Mouse (Mus musculus): ENCODE results near the gene Aqp7.

The Aqp7 gene

DNA sequence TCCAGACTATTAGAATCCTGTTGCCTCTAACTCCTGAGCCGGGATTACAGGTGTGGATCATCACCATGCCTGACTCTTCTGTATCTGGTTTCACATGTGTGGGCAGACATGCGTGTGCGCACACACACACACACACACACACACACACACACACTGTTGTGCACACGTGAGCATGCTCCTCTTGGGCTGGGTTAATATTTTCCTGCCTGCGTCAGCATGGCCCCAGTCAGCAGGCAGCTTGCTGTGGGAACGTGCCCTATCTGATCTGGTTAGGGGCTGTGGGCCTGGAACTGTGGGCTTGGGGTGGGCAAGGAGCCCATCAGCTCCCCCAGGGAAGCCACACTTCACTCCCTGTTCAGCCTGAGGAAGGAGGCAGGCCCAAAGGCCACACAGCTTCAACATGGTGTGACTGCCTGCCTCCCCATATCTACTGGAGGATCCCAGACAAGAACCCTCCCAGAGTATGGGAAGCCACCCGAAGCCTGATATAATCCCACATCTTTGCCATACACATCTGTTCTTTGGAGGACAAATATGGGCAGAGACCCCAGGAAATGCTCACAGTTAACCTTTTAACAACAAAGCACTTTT lies 8.9 kb upstream of the Aqp7 start:
- DNase-seq = no peak

DNA sequence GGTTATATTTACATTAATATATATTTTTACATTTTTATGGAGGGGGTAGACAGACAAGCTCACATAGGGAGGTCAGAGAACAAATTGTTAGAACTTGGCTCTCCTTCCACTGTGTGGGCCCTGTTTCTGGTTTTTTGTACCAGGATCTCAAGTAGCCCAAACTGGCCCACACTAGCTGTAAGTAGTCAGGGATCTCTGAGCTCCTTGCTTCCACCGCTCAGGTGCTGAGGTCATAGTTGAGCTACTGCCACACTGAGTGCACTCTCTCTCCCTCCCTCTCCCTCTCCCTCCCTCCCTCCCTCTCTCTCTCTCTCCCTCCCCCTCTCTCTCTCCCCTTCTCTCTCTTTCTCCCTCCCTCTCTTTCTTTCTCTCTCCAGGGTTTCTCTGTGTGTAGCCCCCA lies 8.3 kb upstream of the Aqp7 start:
- DNase-seq = no peak

DNA sequence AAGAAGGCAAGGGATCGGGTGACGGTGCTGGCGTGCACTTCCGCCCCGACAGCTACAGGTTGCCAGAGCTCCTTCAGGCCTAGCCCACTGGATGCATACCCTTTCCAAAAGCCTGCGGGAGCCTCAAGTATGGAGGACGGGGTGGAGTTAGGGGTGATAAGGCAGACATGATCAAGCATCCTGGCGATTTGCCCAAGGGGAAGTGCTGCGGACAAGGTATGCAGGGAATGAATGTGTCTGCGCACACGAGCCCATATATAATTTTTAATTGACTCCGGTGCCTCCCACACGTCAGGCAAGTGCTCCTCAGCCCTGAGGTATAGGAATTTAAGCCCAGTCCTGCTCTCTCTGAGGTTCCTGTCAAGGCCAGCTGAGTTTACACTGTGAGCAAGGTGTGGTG lies 7.2 kb upstream of the Aqp7 start:
- no peak for DNase-seq

DNA sequence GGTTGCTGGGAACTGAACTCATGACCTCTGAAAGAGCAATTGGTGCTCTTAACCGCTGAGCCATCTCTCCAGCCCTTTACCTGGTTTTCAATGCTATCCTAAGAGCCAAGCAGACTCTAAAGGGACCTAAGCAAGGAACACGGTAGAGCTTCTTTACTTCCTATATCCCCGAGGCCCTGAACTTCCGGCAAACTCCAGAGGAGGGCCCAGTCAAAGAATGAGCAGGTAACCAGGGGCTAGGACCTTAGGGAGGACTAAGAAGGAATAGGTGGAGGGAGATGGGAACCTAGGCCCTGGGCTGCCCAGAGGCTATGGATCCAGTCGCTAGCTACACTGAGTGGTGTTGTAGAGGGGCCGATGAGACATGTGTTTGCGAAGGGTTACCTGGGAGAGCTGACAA lies 3.8 kb upstream of the Aqp7 start:
- DNase-seq = no peak

DNA sequence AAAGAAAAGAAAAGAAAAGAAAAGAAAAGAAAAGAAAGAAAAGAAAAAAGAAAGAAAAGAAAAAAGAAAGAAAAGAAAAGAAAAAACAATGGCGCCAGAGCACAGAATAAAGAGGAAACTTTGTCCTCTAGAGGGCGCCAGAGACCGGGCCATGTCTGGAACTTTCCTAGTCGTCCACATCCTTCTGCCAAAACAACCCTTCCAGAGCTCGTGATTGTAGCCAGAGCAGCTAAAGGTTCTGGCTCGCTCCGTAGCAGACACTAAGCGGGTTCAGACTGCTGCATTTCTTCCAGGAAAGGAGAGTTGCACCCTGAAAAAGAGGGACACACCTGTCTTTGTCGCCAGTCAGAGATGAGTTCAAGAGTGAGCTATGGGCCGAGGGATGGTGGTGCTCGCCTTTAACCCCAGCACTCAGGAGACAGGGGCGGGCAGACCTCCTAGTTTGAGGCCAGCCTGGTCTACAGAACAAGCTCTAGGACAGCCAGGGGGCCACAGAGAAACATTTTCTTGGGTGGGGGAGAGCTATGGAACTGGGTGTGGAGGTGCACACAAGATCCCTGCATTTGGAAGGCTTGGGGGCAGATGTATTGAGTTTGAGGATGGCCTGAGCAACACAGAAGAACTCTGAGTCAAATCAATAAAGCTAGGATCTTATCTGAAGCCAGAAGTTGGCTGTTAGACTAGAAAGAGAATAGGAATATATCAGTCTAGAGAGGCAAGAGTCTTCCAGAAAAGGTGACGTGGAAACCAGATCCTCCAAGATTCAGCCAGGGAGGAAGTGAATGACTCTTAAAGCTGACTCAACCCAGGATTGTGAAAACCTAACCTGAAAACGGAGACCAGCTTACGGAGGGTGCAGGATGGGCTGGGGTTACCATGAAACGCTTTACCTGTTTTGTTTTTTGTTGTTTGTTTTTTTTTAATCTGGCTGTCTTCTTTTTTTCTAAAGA lies 3.1 kb upstream of the Aqp7 start:
- peak; percentile 18 to 71 for DNase-seq

DNA sequence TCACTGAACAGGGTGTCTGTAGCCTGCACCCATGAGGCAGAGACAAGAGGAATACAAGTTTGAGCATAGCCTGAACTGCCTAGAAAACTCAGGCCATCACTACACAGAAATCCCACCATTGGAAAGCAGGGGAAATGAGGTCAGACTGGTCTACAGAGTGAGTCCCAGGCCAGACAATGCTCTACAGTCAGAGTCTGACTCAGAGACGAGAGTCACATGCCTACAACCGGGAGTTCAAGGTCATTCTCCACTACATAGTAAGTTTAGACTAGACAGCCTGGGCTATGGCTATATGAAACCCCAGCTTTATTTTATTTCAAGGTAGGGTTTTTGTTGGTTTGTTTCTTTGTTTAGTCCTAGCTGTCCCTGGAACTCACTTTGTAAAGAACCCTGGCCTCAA lies 987 bp upstream of the Aqp7 start:
- no peak for DNase-seq

DNA sequence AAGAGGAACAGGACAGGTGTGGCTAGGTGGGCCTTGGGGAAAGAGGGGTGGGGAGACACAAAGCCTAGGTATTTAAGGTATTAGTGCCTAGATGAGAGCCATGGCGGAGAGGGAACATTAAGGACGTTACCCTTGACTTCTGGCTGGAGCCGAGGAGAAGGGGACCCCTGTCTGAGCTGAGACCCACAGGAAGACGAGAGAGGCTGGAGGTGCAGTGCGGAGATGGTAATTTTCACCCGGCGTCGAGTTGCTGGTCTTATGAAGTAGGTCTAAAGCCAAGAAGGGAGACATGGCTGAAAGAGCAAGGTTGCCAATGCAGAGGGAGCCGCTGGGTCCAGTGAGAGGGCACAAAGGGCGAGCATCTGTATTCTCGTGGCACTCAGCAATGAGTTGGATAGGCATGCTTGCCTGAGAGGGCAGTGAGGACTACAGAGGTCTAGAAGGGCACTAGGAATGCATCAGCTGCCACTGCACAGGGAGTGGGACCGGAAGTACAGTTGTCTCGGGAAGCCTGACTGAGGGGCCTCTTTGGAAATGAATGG lies 1.6 kb downstream of the Aqp7 start:
- DNase-seq = no peak

DNA sequence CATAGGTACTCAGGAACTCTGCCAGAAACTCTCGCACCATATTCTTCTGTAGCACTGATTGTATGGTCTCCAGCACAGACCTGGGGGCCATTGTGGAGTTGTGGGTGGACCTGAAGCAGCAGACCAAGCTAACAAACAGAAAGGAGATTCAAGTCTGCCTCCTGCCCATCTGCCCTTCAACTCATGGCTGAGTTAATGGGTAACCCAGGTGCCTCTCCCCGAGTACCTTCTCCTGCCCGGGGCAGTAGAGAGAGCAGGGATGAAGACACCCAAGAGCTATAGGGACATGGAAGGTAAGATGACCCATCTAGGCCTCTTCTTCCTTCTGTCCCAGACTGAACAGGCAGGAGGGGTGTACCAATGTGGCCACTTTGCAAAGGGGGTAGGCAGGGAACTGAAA lies 2.7 kb downstream of the Aqp7 start:
- DNase-seq = no peak

DNA sequence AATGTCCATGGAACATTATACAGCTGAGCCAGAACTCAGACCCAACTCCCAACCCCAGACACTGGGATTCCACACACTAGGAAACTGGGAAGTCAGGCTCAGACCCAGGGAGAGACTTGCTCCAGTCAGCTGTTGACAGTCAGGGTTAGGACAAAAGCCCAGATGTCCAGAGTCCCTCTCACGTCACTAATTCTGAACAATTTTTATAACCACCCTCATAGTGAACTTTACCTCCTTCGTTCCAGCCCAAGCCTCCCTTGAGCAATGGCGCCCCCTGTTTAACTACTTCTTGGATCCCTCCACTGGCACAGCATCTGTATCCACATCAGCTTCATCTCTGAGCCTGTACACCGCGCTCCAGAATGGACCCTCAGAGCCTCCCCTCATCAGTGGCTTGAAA lies 4.0 kb downstream of the Aqp7 start:
- DNase-seq = no peak

DNA sequence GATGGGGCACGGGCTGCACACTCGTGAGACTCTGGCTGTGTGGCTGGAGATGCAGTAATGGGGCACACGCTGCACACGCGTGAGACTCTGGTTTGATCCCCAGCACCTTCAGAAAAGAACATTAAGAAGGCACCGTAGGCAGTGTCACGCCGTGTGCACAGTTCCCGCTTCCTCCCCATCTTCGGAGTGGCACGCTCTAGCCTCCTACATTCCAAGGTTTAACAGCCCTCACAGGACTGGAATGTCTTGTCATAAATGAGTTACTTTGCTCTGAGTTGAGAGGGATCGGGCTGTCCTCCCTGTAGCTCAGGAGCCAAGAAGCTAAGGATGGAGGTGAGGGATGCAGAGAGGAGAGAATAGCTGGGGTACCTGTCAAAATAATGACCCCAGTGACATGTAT lies 5.1 kb downstream of the Aqp7 start:
- no peak for DNase-seq

DNA sequence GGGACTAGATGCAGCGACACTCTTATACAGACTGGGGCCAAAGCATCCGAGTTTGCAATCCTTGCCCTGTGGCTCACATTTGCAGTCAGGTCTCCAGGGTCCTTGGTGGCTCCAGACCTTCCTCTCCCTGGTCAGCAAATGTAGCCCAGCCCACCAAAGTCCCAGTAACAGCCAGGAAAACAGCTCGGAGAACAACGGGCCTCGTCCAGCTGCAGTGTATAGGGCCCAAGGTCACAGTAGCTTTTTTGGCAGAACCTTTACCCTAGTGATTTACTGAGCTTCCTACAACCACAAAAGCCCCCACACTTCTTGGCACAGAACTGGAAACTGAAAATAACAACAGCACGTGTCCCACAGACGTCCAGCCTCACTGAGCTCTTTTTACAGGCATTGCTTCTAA lies 7.0 kb downstream of the Aqp7 start:
- DNase-seq = no peak

DNA sequence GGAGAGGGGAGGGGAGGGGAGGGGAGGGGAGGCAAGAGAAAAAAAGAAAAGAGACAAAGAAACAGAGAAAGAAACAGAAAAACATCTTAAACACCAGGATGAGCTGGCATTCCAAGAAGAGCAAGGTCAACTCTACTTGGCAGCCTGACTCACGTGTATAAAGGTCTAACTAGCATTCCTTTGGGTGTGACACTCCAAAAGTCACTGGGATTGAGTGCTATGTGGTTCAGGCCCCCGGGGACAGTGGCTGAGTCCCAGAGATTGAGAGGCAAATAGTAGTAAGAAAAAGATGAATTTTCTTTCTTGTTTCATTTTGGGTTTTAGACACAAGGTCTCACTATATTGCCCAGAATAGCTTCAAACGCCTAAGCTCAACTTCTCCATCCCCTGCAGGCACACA lies 10.0 kb downstream of the Aqp7 start:
- DNase-seq = no peak

DNA sequence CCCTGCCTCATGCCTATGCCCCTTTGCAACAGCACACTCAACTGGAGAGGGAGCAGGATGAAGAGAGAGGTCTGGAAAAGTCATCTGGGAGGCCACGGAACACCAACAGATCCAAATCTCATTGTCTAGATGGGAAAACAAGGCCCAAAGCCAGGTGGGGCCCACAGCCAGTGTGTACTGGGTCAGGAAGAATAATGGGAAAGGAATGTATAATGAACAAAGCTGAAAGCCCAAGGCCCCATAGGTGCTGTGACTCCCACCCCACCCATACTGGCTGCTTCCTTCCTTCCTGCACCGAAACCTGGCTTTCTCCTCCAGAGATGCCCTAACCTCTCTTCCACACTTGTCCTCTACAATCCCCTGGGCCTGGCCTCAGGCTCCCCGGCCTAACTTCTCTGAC lies 16.7 kb downstream of the Aqp7 start:
- no peak for DNase-seq

DNA sequence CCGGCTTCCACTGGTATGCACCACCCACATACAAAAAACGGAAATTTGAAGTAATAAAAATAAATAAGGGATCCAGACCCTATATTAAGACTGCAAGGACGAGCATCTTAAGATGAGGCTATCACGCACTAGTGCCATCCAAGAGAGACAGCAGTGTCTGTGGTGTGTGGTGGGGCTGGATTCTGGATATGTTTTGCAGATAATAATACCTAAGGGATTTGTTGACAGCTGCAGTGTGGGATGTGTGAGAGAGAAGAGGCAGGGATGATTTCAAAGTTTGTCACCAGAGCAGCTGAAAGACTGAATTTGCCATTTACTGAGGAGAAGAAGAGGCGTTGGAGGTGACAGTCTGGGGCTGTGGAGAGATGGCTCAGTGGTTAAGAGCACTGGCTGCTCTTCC lies 18.6 kb downstream of the Aqp7 start:
- DNase-seq = no peak

DNA sequence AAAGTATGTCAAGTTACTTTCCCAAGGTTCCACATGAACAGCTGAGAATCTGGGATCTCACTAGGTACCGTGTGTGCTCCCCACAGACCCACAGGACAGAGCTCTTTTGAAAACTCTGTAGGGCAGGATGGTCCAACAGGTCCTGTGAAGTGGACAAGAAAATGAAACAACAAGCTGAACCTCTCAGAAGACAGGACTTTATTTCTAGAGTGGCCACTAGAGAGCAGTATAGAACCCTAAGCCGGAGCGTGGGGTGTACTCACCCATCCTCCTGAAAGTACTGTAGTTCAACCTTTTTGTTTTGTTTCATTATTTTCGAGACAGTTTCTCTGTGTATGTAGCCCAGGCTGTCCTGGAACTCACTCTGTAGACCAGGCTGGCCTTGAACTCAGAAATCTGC lies 19.7 kb downstream of the Aqp7 start:
- no peak for DNase-seq

DNA sequence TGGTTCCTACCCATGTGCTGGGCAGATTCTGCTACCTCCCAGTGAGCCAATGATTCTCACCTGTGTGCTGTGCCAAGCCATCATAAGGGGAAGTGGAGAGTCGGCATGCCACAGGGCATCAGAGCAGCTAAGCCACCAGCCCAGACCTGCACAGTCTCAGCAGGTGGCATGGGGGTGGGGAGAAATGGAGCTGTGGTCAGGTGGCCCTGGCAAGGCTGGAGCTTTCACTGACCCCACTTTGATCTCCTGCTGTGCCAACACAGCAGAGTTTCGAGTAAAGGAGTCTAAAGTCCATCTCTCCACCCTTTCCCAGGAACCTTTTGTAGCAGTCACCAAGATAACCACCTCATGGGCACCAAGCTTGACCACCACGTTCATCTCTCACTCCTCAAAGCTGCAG lies 20.1 kb downstream of the Aqp7 start:
- no peak for DNase-seq

DNA sequence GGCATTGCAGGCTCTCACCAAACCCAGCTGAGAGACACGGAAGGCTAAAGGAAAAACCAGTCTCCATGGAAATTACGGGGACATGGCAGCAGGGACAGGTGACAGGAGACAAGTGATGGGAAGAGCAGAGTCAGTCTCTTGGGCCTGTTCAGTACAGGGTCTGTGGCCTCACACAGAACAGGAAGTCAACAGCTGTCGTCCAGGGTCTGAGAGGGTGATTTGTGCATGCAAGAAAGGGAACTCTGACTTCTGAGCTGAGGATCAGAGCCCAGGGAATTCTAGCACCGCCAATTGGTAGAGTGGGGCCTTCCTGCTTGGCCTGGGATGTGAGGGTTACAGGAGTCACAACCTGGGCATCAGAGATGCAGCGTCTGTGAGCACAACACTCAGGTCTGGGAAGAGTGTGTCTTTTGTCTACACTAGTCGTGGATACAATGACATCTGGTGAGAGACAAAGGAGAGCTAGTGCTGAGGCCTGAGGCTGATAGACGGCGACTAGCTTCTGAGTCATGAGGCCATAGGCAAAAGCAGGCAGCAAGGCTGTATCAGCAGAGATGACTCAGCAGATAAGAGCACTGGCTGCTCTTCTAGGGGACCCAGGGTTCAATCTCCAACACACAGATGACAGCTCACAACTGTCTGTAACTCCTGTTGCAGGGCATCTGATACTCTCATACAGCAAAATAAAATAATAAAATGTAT lies 21.7 kb downstream of the Aqp7 start:
- no peak for DNase-seq

DNA sequence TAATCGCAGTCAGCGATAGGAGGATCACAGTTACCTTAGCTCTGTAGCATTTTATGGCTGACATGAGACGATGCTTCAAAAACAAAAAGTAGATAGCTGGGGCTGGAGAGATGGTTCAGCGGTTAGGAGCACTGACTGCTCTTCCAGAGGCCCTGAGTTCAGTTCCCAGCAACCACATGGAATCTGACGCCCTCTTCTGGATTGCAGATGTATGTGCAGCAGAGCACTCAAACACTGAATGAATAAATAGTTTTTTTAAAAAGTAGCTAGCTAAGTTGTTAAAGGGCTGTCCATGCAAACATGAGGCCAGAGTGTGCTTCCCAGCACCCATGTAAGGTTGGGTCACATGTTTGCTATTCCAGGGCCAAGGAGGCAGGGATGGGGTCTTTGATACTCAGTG lies 26.8 kb downstream of the Aqp7 start:
- no peak for DNase-seq

DNA sequence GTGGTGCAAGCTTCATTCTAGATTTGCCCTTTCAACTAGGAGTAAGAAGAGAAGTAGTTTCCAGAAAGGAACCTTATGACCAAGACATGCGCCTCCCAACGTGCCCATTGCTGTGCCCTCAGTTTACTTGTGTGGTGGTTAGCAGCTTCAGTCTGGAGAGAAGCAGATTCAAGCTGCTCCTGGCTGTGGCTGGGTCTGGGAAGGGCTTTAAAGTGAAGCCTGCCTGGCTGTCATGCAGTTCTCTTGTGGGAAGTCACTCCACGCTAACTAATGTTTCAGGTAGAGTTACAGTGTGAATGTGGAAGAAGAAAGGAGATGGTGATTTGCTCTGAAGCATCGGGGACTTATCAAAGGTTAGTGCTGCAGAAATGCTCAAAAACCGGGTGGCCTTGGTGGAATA lies 32.1 kb downstream of the Aqp7 start:
- no peak for DNase-seq

DNA sequence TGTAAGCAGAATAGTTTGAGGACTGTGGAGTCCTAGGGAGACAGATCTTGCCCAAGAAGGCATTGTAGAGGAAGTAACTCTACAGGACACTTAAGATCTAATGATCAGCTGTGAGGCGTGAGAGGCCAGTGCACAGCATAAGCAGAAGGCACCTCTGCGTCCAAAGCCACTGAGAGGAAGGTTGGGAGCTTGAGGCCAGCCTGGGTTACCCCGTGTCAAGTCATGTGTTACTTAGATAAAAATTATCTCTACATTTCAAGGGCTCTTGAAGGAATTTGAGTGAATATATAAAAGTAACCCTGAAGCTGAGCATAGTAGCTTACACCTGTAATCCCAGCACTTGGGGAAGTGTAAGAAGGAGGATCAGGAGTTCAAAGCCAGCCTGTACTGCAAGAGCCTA lies 34.6 kb downstream of the Aqp7 start:
- no peak for DNase-seq

DNA sequence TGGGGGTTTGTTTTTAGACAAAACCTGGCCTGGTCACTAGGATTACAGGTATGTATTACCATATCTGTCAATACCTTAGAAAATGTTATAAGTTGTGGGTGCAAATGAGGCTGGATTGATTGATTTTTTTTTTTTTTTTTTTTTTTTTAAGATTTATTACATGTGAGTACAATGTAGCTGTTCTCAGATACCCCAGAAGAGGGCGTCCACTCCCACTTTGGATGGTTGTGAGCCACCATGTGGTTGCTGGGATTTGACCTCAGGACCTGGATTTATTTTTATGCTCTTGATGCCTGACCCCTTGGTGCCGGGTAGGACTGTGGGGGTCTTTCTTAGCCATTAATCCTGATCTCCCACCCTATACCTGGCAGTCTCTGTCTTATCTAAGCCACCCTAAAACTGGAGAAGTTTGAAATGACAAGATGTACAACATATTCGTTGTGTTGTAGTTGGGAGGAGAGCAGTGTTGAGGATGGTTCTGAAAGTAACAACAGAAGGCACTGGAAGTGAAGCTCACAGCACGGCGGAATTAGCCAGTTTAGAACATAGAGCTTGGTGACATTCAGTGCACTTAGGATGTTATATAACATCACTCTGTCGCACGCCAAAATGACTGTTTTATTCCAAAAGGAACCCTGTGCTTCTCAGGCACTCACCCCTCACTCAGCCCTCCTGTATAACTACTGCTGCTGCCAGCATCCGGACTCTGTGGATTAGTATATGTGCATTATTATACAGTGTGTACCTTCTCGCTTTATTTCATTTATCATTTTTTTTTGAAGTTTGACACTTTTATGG lies 46.9 kb downstream of the Aqp7 start:
- DNase-seq = no peak

DNA sequence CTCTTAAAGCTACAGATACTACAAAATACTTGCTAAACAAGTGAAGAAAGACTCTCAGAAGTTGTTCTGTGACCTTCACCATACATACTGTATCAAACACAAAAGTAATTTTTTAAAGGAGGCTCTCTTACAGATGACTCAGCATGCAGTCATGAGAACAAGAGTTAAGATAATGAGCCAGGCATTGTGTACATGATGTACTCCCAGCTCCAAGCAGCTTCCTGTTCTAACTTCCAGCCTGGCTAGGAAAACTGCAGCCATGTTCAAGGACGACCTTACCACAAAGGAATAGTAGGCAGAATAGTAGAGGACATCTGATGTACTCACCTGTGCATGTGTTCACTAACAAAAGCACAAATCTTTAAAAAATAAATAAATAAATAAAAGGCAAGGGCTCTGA lies 47.7 kb downstream of the Aqp7 start:
- DNase-seq = no peak

DNA sequence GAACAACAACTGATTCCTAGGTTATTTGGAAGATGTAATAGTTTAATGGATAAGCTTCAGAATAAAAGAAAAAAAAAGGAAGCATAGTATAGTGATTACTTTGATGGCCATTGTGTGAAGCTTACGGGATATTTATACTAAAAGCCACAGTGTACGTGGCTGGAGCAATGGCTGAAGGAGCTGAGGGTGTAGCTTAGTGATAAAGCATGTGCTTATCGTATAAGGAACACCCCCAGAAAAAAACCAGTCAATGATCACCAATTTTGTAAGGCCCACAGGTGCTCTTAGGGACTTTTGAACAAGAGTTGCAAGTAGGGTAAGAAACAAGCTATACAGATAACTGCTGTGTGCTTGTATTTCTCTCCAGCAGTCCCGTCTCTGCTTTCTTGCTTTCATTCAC lies 50.0 kb downstream of the Aqp7 start:
- no peak for DNase-seq
